Mouse (Mus musculus) adrenal gland, postnatal 4 days (tissue): ENCODE measurements at regions not wholly inside any gene's neighbourhood (a gene's known extent, or its start where the extent isn't known, plus 50 kb on each side); places are given as distances from the start of the nearest gene placed in this dataset.

Experiments used
- DNase-seq, 2 experiments: peaks; one replicate each; pipeline ENCODE4 v3.0.0; 2021 to 2022; ENCODE audit warnings: low spot score in 2 of 2, mixed read lengths in 2 of 2

DNA sequence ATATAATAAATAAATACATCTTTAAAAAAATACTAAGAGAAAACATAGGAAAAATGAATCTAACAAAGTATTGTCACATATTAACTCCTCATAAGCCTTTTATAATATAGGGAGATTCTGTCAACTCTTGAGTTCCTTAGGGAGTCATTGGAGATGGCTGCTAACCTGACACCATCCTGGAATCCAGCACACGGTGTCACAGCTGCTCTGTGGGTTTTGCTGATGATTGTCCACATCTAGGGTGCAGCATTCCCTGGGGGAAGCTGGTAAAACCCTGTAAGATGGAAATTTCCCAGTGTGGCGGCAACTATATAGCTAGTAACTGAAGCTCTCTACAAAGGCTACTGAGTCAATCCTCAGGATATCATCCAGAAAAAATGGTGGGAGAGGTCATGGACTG lies 58.9 kb upstream of the E2f3 start:
- DNase-seq = no peak

DNA sequence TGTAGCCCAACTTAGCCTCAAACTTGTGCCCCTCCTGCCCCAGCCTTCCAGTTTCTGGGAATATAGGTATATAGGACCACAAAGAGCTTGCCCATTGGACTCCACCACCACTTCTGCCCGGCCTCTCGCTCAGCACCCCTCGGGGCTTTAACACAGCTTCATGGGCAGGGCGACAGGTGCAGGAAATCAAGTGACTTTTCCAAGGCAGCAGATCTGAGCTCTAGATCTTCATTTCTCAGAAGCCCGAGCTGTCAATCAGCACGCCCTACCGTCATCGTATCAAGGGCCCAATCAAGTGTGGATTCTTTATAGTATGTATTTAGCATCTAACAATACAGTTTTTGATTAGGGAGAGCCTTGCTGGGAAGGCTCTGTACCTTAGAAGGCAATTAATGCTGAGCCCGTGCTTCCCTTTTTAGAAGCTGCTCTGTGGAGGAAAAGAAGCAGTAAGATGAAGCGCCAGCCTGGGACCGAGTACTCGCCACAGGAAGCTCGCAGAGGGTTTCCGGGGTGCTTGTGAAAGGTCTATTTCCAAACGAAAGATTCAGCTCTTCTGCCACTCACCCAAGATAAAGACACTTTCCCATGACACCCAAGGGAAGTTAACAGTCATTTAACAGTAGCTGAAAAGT lies 56.9 kb upstream of the E2f3 start:
- no peak for DNase-seq

DNA sequence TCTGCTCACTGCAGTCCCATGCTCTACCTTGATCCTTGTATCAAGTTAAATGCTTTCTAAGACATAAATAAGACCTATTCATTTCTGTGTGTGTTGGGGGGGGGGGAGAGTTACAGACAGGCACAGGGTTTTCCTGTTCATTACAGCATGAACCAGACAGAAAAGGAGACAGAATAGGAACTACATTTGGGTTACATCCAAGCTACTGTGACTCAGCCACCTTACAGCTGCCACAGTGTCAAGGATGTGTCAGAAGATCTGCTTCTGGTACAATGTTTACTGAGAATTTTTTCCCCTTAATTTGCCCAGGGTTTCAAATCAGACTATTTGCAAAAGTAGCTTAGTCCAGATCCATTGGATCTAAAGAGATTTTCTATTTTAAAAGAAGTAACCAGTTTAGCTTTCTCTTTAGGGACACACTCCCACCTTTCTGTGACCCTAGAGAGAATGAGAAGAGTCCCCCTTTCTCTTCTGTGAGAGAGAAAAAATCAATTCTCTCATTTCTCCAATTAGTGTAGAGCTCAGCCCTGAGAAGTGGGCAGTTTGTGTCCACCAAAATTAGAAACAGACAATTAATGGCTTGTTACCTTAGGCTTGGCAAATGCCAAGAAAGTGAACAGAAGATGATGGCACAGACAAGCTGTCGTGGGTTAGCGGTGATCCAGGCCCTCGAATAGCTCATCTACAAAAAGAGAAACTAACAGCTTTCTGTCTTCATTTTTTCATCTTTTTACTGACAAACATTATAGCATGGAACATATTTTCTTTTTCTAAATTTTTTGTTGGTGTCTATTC lies 55.8 kb upstream of the E2f3 start:
- no peak for DNase-seq

DNA sequence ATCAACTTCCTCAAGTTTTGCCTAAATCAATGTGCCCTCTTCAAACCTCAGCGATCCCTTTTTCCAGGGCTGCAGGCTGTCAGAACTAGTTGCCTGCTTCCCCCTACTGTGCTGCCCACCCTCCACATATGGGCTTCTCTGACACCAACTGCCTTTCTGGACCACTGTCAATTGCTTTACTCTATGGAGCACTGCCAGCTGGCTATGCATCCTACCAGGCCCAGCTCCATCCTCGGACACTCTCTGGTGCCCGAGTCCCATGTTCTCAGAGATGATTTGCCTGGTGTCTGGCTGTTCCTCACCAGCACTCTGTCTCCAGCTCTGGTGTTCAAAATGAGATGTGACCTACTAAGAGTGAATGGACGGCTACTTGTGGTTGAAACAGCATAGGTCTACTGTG lies 54.4 kb upstream of the E2f3 start:
- DNase-seq = no peak

DNA sequence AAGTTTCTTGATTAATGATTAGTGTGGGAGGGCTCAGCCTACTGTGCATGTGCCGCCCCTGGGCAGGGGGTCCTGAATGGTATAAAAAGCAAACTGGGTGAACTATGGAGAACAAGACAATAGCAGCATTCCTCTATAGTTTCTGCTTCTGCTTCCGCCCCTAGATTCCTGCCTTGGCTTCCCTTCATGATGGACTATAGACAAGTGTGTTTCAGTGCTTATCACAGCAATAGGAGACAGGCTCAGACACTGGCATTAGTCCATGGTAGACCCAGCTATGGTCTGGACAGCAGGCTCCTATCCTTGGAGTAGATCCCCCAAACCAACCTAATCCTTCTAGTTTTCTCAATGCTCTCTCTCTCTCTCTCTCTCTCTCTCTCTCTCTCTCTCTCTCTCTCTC lies 53.9 kb upstream of the E2f3 start:
- DNase-seq = no peak

DNA sequence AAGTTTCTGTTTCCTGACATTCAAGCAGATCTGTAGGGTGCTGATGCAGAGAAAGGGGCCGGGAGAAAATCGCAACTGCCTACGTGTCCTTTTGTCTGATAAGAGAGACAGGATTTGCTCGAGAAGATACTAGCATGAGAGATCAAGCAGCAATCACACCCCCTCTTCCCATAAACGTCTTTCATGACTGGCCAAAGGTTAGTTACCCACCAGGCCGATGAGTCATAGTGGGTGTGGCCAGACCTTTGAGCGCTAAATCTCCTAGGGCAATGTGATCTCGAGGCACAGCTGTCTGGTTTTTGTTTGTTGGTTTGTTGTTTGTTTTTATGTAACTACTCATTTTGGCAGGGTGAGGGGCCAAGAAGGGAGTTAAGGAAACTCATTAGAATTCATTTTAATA lies 50.7 kb upstream of the E2f3 start:
- no peak for DNase-seq

DNA sequence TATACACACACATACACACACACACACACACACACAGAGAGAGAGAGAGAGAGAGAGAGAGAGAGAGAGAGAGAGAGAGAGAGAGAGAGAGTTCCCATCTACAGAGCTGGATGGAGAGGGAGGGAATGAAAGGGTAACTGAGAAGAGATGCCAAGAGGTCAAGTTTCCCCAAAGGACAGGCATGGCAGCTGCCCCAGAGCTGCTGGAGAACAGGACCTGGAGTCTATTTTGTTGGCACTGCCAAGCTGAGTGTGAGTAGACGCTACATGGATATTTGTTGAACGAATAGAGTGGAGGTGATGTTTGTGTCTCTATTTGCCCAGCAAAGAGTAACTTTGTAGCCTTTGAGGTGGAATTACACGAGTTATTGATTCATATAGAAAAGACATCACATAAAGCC lies 50.2 kb upstream of the E2f3 start:
- no peak for DNase-seq
